Mouse (Mus musculus): ENCODE measurements around the gene Serpina3b. TPM values are rescaled to one million over a fixed set of nuclear protein-coding genes. Genes with fewer than 3 reads are reported as not detected.

The Serpina3b gene
- polyA plus RNA-seq, 1 experiment from 2014 or later = not detected

GRCm38 (mm10) chr12:104153041-104153645, 25.3 kb downstream of the Serpina3b start:
- no peak overlapping the region for H3K27ac ChIP-seq (ENCODE audit: low read length)
- no peak overlapping the region for H3K4me2 ChIP-seq (ENCODE audit: low read depth, low read length)
- H3K4me3 ChIP-seq (ENCODE audit: low read length) = no peak overlapping the region
- H3K9me3 ChIP-seq (ENCODE audit: control insufficient read depth, low read length) = no peaks in the 10 kb centered on the region
- no peaks in the 10 kb centered on the region for H3K27me3 ChIP-seq (ENCODE audit: control insufficient read depth, insufficient read depth, low read depth, low read length)
- H3K4me1 ChIP-seq (replicated peaks; ENCODE audit: control insufficient read depth, insufficient read depth, low read length) = no peaks in the 10 kb centered on the region
- no peak for ATAC-seq (ENCODE audit: low read depth)
- H3K9ac ChIP-seq (ENCODE audit: low read length) = no peak overlapping the region
- H3K36me3 ChIP-seq (ENCODE audit: control insufficient read depth, insufficient read depth, low read length) = no peaks in the 10 kb centered on the region
- 52% methylated on average over 3 of the region's 3 CpGs for WGBS

GRCm38 (mm10) chr12:104153656-104154055, 25.9 kb downstream of the Serpina3b start, which contains the start of gene Serpina3c:
TSS of gene Serpina3c (minus strand) at chr12:104153870.
- Histone ChIP-seq H3K4me1 (replicated peaks; ENCODE audit: control insufficient read depth, insufficient read depth, low read length) (no peaks in the 10 kb centered on the region), H3K27ac (ENCODE audit: low read length) (no peak within 1 kb of the TSS), H3K4me3 (ENCODE audit: low read length) (no peak within 1 kb of the TSS), H3K9ac (ENCODE audit: low read length) (no peak within 1 kb of the TSS), H3K27me3 (ENCODE audit: control insufficient read depth, insufficient read depth, low read depth, low read length) (no peaks in the 10 kb centered on the region), H3K4me2 (ENCODE audit: low read depth, low read length) (no peak within 1 kb of the TSS), H3K36me3 (ENCODE audit: control insufficient read depth, insufficient read depth, low read length) (no peaks in the 10 kb centered on the region), H3K9me3 (ENCODE audit: control insufficient read depth, low read length) (no peaks in the 10 kb centered on the region)
- ATAC-seq (ENCODE audit: low read depth) = no peak
- 88% methylated on average over 2 of the region's 2 CpGs for WGBS

GRCm38 (mm10) chr12:104174747-104175146, 47.0 kb downstream of the Serpina3b start:
- no peaks in the 10 kb centered on the region for H3K36me3 ChIP-seq (ENCODE audit: control insufficient read depth, insufficient read depth, low read length)
- 0 out of 2 replicates have a peak, but pooled peaks have one; percentile 41 for ATAC-seq (ENCODE audit: low read depth)
- no peaks in the 10 kb centered on the region for H3K27me3 ChIP-seq (ENCODE audit: control insufficient read depth, insufficient read depth, low read depth, low read length)
- H3K27ac ChIP-seq (ENCODE audit: low read length) = no peak overlapping the region
- H3K9ac ChIP-seq (ENCODE audit: low read length) = no peak overlapping the region
- WGBS = 38% methylated on average over 3 of the region's 3 CpGs
- no peaks in the 10 kb centered on the region for H3K9me3 ChIP-seq (ENCODE audit: control insufficient read depth, low read length)
- no peaks in the 10 kb centered on the region for H3K4me1 ChIP-seq (replicated peaks; ENCODE audit: control insufficient read depth, insufficient read depth, low read length)
- no peak overlapping the region for H3K4me3 ChIP-seq (ENCODE audit: low read length)
- H3K4me2 ChIP-seq (ENCODE audit: low read depth, low read length) = no peak overlapping the region

GRCm38 (mm10) chr12:104175636-104176035, 47.8 kb downstream of the Serpina3b start:
- Histone ChIP-seq H3K27me3 (ENCODE audit: control insufficient read depth, insufficient read depth, low read depth, low read length) (no peaks in the 10 kb centered on the region), H3K4me3 (ENCODE audit: low read length) (no peak overlapping the region), H3K9me3 (ENCODE audit: control insufficient read depth, low read length) (no peaks in the 10 kb centered on the region), H3K36me3 (ENCODE audit: control insufficient read depth, insufficient read depth, low read length) (no peaks in the 10 kb centered on the region), H3K27ac (ENCODE audit: low read length) (no peak overlapping the region), H3K4me2 (ENCODE audit: low read depth, low read length) (no peak overlapping the region), H3K4me1 (replicated peaks; ENCODE audit: control insufficient read depth, insufficient read depth, low read length) (no peaks in the 10 kb centered on the region), H3K9ac (ENCODE audit: low read length) (no peak overlapping the region)
- ATAC-seq (ENCODE audit: low read depth) = no peak
- WGBS = 69% methylated on average over 3 of the region's 3 CpGs

GRCm38 (mm10) chr12:104178577-104178976, 50.8 kb downstream of the Serpina3b start:
- Histone ChIP-seq H3K4me3 (ENCODE audit: low read length) (no peak overlapping the region), H3K9ac (ENCODE audit: low read length) (no peak overlapping the region), H3K4me1 (replicated peaks; ENCODE audit: control insufficient read depth, insufficient read depth, low read length) (no peaks in the 10 kb centered on the region), H3K4me2 (ENCODE audit: low read depth, low read length) (no peak overlapping the region), H3K27ac (ENCODE audit: low read length) (no peak overlapping the region), H3K27me3 (ENCODE audit: control insufficient read depth, insufficient read depth, low read depth, low read length) (no peaks in the 10 kb centered on the region), H3K9me3 (ENCODE audit: control insufficient read depth, low read length) (no peaks in the 10 kb centered on the region), H3K36me3 (ENCODE audit: control insufficient read depth, insufficient read depth, low read length) (no peaks in the 10 kb centered on the region)
- ATAC-seq (ENCODE audit: low read depth) = no peak

- Histone ChIP-seq H3K4me3 (ENCODE audit: low read length) (no peak overlapping the region), H3K4me2 (ENCODE audit: low read depth, low read length) (no peak overlapping the region), H3K36me3 (ENCODE audit: control insufficient read depth, insufficient read depth, low read length) (no peaks in the 10 kb centered on the region), H3K27ac (ENCODE audit: low read length) (no peak overlapping the region), H3K27me3 (ENCODE audit: control insufficient read depth, insufficient read depth, low read depth, low read length) (no peaks in the 10 kb centered on the region), H3K9ac (ENCODE audit: low read length) (no peak overlapping the region), H3K4me1 (replicated peaks; ENCODE audit: control insufficient read depth, insufficient read depth, low read length) (no peaks in the 10 kb centered on the region), H3K9me3 (ENCODE audit: control insufficient read depth, low read length) (no peaks in the 10 kb centered on the region)
- ATAC-seq (ENCODE audit: low read depth) = no peak
- WGBS = 75% methylated on average over 2 of the region's 2 CpGs
These were observed 51.2 kb downstream of the Serpina3b start for GRCm38 (mm10) chr12:104178987-104179386.

GRCm38 (mm10) chr12:104185046-104185445, 57.2 kb downstream of the Serpina3b start:
- no peak overlapping the region for H3K9ac ChIP-seq (ENCODE audit: low read length)
- H3K9me3 ChIP-seq (ENCODE audit: control insufficient read depth, low read length) = no peaks in the 10 kb centered on the region
- no peaks in the 10 kb centered on the region; the same call in 1 of the 2 replicates for H3K4me1 ChIP-seq (replicated peaks; ENCODE audit: control insufficient read depth, insufficient read depth, low read length)
- H3K4me2 ChIP-seq (ENCODE audit: low read depth, low read length) = no peak overlapping the region
- 61% methylated on average over 4 of the region's 4 CpGs for WGBS
- no peaks in the 10 kb centered on the region for H3K27me3 ChIP-seq (ENCODE audit: control insufficient read depth, insufficient read depth, low read depth, low read length)
- no peak for ATAC-seq (ENCODE audit: low read depth)
- no peak overlapping the region for H3K27ac ChIP-seq (ENCODE audit: low read length)
- no peak overlapping the region for H3K4me3 ChIP-seq (ENCODE audit: low read length)
- H3K36me3 ChIP-seq (ENCODE audit: control insufficient read depth, insufficient read depth, low read length) = no peaks in the 10 kb centered on the region

- peak overlapping the region; percentile 25; the same call in 1 of the 2 replicates for H3K27ac ChIP-seq (ENCODE audit: low read length)
- H3K9ac ChIP-seq (ENCODE audit: low read length) = no peak overlapping the region
- H3K27me3 ChIP-seq (ENCODE audit: control insufficient read depth, insufficient read depth, low read depth, low read length) = no peaks in the 10 kb centered on the region
- peak; percentile 88 for ATAC-seq (ENCODE audit: low read depth)
- WGBS = 57% methylated on average over 3 of the region's 3 CpGs
- H3K4me3 ChIP-seq (ENCODE audit: low read length) = no peak overlapping the region
- no peaks in the 10 kb centered on the region for H3K9me3 ChIP-seq (ENCODE audit: control insufficient read depth, low read length)
- H3K4me2 ChIP-seq (ENCODE audit: low read depth, low read length) = no peak overlapping the region
- no peaks in the 10 kb centered on the region; the same call in 1 of the 2 replicates for H3K4me1 ChIP-seq (replicated peaks; ENCODE audit: control insufficient read depth, insufficient read depth, low read length)
- no peaks in the 10 kb centered on the region for H3K36me3 ChIP-seq (ENCODE audit: control insufficient read depth, insufficient read depth, low read length)
These were observed 58.3 kb downstream of the Serpina3b start for GRCm38 (mm10) chr12:104186041-104186581.

Measured in lung, embryonic 16.5 days (tissue).